Mouse (Mus musculus) spleen, adult 2 months (tissue): ENCODE measurements around the gene Gm20388. TPM values are rescaled to one million over a fixed set of nuclear protein-coding genes. Genes with fewer than 3 reads are reported as not detected.

Experiments used
- DNase-seq, 2 experiments: peaks; one replicate each; pipeline versions ENCODE4 v3.0.0 to v3.0.0-alpha.2; 2012 to 2021; ENCODE audit warnings: low spot score in 2 of 2, low read depth in 1 of 2
- H3K27ac ChIP-seq: fragments of 200-500 bp; 2 replicates; pipeline ENCODE4 v1.5.1; 2012; ENCODE audit warnings: low read length, inconsistent platforms; ENCODE audit not compliant: insufficient read depth
- H3K27me3 ChIP-seq: fragments of 200-500 bp; 2 replicates; pipeline ENCODE4 v1.6.1; 2012; ENCODE audit warnings: mild to moderate bottlenecking, moderate library complexity, low read length, inconsistent platforms; ENCODE audit not compliant: control insufficient read depth, insufficient read depth
- H3K36me3 ChIP-seq: fragments of 200-500 bp; 2 replicates; pipeline ENCODE4 v1.6.1; 2012; ENCODE audit warnings: mild to moderate bottlenecking, low read length, inconsistent platforms; ENCODE audit not compliant: control insufficient read depth, insufficient read depth
- H3K4me1 ChIP-seq: fragments of 200-500 bp; 2 replicates; pipeline ENCODE4 v1.6.1; 2011; ENCODE audit warnings: inconsistent platforms; ENCODE audit not compliant: control insufficient read depth, insufficient read depth, insufficient read length
- H3K4me3 ChIP-seq: fragments of 200-500 bp; 2 replicates; pipeline ENCODE4 v1.5.1; 2011; ENCODE audit warnings: mild to moderate bottlenecking, inconsistent platforms; ENCODE audit not compliant: insufficient read depth, insufficient read length; ENCODE audit errors: extremely low read depth
- CTCF ChIP-seq: fragments of 200-500 bp; IDR thresholded peaks from 2 replicates; pipeline ENCODE4 v1.5.1; 2011; ENCODE audit warnings: mild to moderate bottlenecking, inconsistent platforms; ENCODE audit not compliant: insufficient read depth, insufficient read length, insufficient replicate concordance; ENCODE audit errors: extremely low read depth
- POLR2A ChIP-seq: fragments of 200-500 bp; IDR thresholded peaks from 2 replicates; pipeline ENCODE4 v1.6.1; 2011; ENCODE audit warnings: low read depth, low read length, inconsistent platforms
- WGBS: fragments of 180-500 bp; shearing (Covaris S2); methylation state at CpG from one replicate; pipeline ENCODE4 v1.1.7; 2018; 5-methylcytosine and 5-hydroxymethylcytosine counted together
- polyA plus RNA-seq: library from polyadenylated mRNA; depleted of rRNA; stranded (reverse); fragments of >200 nt; gene quantifications from 2 replicates; pipeline ENCODE4 v1.2.3, GENCODE M21; 2012

Gm20388 gene
- polyA plus RNA-seq, 1 experiment: 26.1 TPM

DNA sequence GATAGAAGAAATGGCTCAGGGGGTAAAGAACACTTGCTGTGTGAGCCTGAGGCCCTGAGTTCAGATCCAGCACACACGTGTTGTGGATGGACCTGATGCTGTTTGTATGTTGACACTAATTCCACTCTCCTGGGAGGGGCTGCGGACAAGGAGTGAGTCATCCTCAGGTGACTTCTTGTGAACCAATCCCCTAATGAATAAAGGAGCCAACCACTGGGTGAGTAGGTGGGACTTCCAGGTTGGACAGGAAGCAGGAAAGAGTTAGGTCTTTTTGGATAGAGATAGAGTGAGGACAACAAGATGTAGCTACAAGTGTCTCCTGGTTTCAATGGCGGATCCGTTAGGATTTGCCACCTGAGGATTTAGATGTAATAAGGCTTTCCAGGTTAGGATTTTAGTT is 3938.7 kb downstream of the Gm20388 start:
- Histone ChIP-seq H3K27ac (no peak overlapping the region), H3K4me3 (no peak overlapping the region), H3K4me1 (no peaks in the 10 kb centered on the region), H3K36me3 (no peaks in the 10 kb centered on the region), H3K27me3 (no peaks in the 10 kb centered on the region)
- no peak for DNase-seq
- TF ChIP-seq CTCF (no peak), POLR2A (no peak)
- WGBS: 92% methylated on average over 4 of the region's 4 CpGs

DNA sequence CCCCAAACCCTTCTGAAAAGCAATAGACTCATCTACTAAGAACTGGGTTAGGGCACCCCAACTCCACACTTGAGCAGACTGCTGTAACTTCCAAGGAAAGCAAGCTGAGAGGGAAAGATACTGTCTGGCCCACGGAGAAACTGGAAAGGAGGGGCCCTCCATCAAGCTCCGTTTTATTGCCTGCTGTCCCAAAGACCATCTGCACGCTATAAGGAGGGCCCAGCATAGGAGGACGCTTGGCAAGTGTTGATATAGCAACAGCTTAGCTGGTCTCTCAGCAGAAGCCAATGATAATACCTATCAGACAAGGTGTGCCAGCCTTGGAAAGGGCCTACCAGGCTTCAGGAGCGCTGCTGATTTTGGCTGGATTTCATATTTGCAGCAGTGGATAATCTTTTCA is 3940.9 kb downstream of the Gm20388 start:
- Histone ChIP-seq H3K4me1 (no peaks in the 10 kb centered on the region), H3K27me3 (no peaks in the 10 kb centered on the region), H3K4me3 (no peak overlapping the region), H3K27ac (no peak overlapping the region), H3K36me3 (no peaks in the 10 kb centered on the region)
- TF ChIP-seq CTCF (no peak), POLR2A (no peak)
- 84% methylated on average over 5 of the region's 5 CpGs for WGBS
- DNase-seq: no peak

GRCm38 (mm10) chr8:123854252-123854651 is 3943.6 kb downstream of the Gm20388 start:
- no peak for DNase-seq
- H3K36me3 ChIP-seq: no peaks in the 10 kb centered on the region

DNA sequence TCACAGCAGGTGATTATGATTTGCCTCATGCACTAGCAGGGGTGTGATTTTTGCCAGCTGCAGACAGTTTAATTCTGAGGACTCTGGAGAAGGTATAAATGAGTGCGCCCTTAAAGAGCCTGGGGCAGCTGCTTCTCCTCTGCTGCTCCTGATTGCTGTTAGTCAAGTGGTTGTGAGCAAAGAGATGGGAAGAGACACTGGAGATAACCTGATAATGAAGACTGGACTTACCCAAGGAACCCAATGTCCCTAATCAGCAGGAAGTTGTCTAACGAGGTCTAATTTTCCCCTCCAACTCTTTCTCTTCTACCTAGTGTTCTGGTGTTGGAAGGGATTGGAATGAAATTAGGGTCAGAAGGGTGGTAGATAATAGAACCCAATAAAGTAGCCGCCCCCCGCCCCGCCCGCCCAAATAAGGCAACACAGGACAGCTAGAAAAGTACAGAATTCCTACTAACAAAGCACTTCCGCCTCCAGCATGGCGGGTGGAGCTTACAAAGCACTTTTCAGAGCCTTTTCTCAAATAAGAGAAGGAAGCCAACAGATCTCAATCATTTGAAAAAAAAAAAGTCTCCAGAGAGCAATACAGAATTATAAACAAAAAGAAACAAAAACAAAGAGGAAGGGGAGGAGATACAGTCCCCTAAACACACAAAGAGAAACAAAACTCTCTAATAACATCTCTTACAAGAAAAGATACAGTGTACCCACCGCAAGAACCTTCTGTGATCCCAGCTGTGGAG is 3944.3 kb downstream of the Gm20388 start:
- Histone ChIP-seq H3K4me3 (no peak overlapping the region), H3K27ac (no peak overlapping the region), H3K36me3 (no peaks in the 10 kb centered on the region), H3K27me3 (no peaks in the 10 kb centered on the region), H3K4me1 (peaks cover 5% of the 10 kb centered on the region)
- DNase-seq: no peak
- TF ChIP-seq CTCF (no peak), POLR2A (no peak)
- 95% methylated on average over 9 of the region's 9 CpGs for WGBS

More at GRCm38 (mm10) chr8:123854252-123854651, 3943.6 kb downstream of the Gm20388 start:
- Histone ChIP-seq H3K4me1 (peaks cover 5% of the 10 kb centered on the region), H3K27me3 (no peaks in the 10 kb centered on the region), H3K27ac (no peak overlapping the region), H3K4me3 (no peak overlapping the region)
- 77% methylated on average over 1 of the region's 1 CpGs for WGBS
- TF ChIP-seq POLR2A: no peak
- TF ChIP-seq CTCF: no peak

DNA sequence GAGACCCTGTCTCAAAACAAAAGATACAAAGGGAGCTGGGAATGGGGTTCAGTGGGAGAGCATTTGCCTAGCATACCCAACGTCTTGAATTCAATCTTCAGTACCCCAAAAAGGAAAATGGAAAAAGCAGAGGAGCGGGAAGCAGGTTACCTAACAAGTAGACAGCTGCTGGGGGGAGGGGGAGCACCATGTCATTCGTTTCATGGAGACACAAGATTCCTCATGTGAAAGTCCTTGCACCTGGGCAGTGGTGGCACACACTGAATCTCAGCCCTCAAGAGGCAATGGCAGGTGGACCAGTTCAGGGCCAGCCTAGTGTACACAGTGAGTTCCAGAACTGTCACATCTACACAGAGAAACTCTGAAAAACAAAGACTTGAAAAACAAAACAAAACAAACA is 3946.7 kb downstream of the Gm20388 start:
- DNase-seq: no peak
- Histone ChIP-seq H3K4me3 (no peak overlapping the region), H3K27me3 (no peaks in the 10 kb centered on the region), H3K4me1 (peaks cover 5% of the 10 kb centered on the region), H3K36me3 (no peaks in the 10 kb centered on the region), H3K27ac (no peak overlapping the region)
- 85% methylated on average over 3 of the region's 3 CpGs for WGBS
- TF ChIP-seq POLR2A (no peak), CTCF (no peak)

DNA sequence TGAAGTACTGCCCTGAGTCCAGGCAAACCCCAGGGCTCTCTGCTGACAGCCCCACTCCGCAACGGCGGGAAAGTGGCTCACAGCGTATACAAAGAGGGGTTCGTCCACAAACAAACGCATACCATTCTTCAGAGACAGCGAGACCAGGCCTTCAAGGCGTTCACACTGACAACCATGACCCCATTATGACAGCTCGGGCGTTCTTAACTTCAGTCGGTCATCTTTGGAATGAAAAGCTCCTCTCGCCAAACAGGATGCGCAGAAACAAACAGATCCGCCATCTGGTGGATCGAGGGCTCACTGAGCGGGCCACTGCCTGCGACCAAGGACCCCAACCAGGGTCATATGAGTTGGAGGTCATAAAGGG is 3947.9 kb downstream of the Gm20388 start:
- no peaks in the 10 kb centered on the region for H3K36me3 ChIP-seq
- no peaks in the 10 kb centered on the region for H3K27me3 ChIP-seq
- peak overlapping the region; percentile 24; the same call in 1 of the 2 replicates for H3K27ac ChIP-seq
- peaks cover 5% of the 10 kb centered on the region for H3K4me1 ChIP-seq
- DNase-seq: no peak
- peak overlapping the region; percentile 78 for H3K4me3 ChIP-seq
- TF ChIP-seq POLR2A (no peak), CTCF (no peak)
- WGBS: 2% methylated on average over 17 of the region's 17 CpGs

DNA sequence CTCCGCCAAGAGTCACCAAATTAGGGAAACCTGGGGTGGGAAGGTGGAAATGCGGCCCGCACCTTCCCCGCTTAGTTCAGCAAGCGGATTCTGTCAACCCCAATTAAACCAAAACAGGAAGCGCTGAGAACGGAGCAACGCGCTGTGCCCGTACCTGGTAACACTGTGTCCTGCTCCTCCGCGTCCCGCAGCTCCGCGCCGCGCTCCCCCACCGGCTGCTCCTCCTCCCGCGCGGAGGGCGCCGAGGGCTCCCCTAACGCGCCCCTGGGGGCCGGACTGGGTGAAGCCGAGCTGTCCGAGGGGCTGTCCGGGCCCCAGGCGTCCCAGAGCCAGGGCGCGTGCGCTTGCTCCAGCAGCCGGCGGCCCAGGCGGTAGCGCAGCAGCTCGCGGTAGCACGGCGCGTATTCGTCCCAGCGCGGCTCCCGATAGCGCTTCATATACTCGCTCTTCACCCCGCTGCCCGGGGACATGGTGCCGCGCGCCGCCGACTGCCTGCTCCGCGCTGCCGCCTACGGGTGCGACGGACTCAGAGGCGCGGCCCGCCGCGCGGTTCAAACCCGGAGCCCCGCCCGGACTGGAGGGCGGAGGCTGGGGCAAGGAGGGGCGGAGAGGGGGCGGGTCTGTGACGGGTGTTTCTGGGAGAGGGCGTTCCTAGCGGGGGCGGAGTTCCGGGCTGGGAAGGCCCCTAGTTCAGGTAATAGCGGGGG is 3948.5 kb downstream of the Gm20388 start:
- peaks cover 5% of the 10 kb centered on the region for H3K4me1 ChIP-seq
- WGBS: under 1% methylated on average over 74 of the region's 79 CpGs
- no peak for TF ChIP-seq CTCF
- TF ChIP-seq POLR2A: no peak
- peak; percentile 82 to 91 for DNase-seq
- no peaks in the 10 kb centered on the region for H3K36me3 ChIP-seq
- no peaks in the 10 kb centered on the region for H3K27me3 ChIP-seq
- H3K27ac ChIP-seq: peak overlapping the region; percentile 24; the same call in 1 of the 2 replicates
- H3K4me3 ChIP-seq: peak overlapping the region; percentile 78
